In genomic region chr2:97478925-97479298, GRCm38 (mm10) we compare ENCODE assay signal across 10 mouse cellular contexts.
DNase-seq lines count a peak whose midpoint lies in the region; ATAC-seq lines count a peak whose summit lies in the region.
"Had no signal": no experiment of that assay in that cellular context is flagged by ENCODE, and none has a peak within 500 bp of the region (broad histone marks: within the 10 kb centered on the region; RNA-seq: fewer than 3 reads in every experiment).

No protein-coding gene starts in this region.

- DNase-seq in Muller cell, postnatal 12 days (ENCODE audit: inconsistent ontology term) = peak; percentile 94
- DNase-seq in cerebellum, adult 8-10 months = peak; percentile 28
- DNase-seq in gastrocnemius, postnatal 25 days = peak; percentile 11
- DNase-seq in testis, postnatal 10 days (ENCODE audit: low spot score) = no peak
- DNase-seq in spleen, postnatal 4 days (ENCODE audit: low spot score in 2 of 2) = no peak
- no peak for DNase-seq in ovary, postnatal 10 days (ENCODE audit: low spot score)
- no peak for DNase-seq in embryo, embryonic 11 days
- DNase-seq: lung, embryonic 14.5 days had no signal

- H3K4me2 ChIP-seq in midbrain, embryonic 12.5 days (replicated peaks) = no peak overlapping the region
- H3K4me2 ChIP-seq: lung, embryonic 14.5 days had no signal

- H3K9ac ChIP-seq in midbrain, embryonic 12.5 days (replicated peaks) = no peak overlapping the region
- H3K9ac ChIP-seq: lung, embryonic 14.5 days had no signal

- ATAC-seq in midbrain, embryonic 12.5 days (ENCODE audit: low FRiP score, low read depth) = peak; percentile 63

- H3K27me3 ChIP-seq in midbrain, embryonic 12.5 days = no peaks in the 10 kb centered on the region

- WGBS in midbrain, embryonic 12.5 days = 75% methylated on average over 4 of the region's 4 CpGs

- H3K36me3 ChIP-seq in midbrain, embryonic 12.5 days = no peaks in the 10 kb centered on the region
- H3K36me3 ChIP-seq: G1E had no signal

- peaks cover 14% of the 10 kb centered on the region for H3K4me1 ChIP-seq in midbrain, embryonic 12.5 days

- H3K4me3 ChIP-seq in midbrain, embryonic 12.5 days = no peak overlapping the region

- H3K9me3 ChIP-seq in midbrain, embryonic 12.5 days = no peaks in the 10 kb centered on the region

- peak overlapping the region; percentile 49 for H3K27ac ChIP-seq in midbrain, embryonic 12.5 days (replicated peaks)

Comparison
In these comparisons a context has a peak if more than half of its experiments do, and no peak if none do; other contexts are left out.
1. DNase-seq: peak in Muller cell, postnatal 12 days (single experiment), cerebellum, adult 8-10 months (single experiment) and gastrocnemius, postnatal 25 days (single experiment); none in testis, postnatal 10 days (single experiment), spleen, postnatal 4 days (0 of 2), ovary, postnatal 10 days (single experiment) and embryo, embryonic 11 days (single experiment).